Mouse (Mus musculus): ENCODE data around the gene March9.

DNA sequence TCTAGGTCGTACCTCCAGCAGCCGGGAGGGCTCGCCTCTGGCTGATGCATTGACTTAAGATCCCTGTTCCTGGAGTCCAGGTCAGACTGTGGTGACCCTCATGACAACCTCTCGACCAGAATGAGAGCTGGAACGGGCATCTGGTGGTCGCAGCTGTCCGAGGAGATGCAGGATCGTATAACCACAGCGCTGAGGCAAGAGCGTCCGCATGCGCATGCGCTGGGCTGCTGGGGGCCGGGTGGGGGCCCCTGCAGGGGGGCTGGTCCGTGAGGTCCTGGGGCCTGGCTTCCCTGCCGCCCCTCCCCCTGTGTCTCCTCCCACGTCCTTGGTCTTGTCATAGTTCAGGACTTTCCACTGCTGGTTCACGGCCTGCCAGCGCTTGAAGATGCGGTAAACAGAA is 3.5 kb downstream of the March9 start:
- TF ChIP-seq POLR2A (IDR thresholded peaks at IDR 0.05; ENCODE audit: insufficient read depth, low read depth, low read length) = no peak
- TF ChIP-seq CTCF (IDR thresholded peaks at IDR 0.05; ENCODE audit: insufficient read depth, low read depth, low read length) = no peak
